Mouse (Mus musculus) bone marrow, adult 2 months (tissue): ENCODE results near the gene Rhbdf2.

Experiments
- CTCF ChIP-seq: fragments of 200-500 bp; IDR thresholded peaks from 2 replicates; pipeline ENCODE4 v1.5.1; 2011; ENCODE audit warnings: low read length, control low read depth; ENCODE audit not compliant: control insufficient read depth, insufficient read depth
- POLR2A ChIP-seq: fragments of 200-500 bp; IDR thresholded peaks from 2 replicates; pipeline ENCODE4 v1.6.1; 2011; ENCODE audit warnings: low read depth, mild to moderate bottlenecking, control low read depth, low read length, borderline replicate concordance; ENCODE audit not compliant: control insufficient read depth

DNA sequence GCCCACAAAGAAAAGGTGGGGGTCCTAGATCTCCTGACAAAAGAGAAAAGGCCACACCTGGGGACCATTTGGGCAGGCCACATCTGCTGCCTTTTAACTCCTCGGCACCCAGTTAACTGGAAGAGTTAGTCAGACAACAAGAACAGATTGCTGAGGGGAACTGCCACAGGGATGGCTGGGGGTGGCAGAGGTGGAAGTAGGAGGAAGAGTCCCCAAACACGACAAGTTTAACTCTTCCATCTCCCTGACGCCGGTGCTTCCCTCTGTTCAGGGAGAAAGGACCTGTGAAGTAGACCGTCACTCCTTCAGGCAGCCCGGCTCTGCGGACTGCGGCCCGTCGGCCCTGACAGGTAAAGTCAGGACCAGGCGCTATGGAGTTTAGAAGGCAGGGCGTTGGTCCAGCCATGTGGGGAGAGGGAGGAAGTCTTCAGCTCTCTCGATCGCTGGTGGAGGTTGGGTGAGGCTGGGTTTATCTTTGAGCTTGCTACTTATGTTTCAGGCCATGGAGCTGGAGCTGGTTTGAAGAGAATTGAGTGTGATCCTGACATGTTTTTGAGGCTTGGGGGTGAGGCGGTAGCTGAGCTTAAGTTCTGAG is 32.3 kb upstream of the Rhbdf2 start:
- TF ChIP-seq CTCF (no peak), POLR2A (no peak)
